Mouse (Mus musculus) CH12.LX (cell line): ENCODE measurements at regions not wholly inside any gene's neighbourhood (a gene's known extent, or its start where the extent isn't known, plus 50 kb on each side); places are given as distances from the start of the nearest gene placed in this dataset.
A peak's percentile ranks its signal among the peaks of the same experiment; 100 is the strongest.

Experiments
- DNase-seq: peaks from one replicate; pipeline ENCODE4 v3.0.0-alpha.2; 2013; ENCODE audit errors: extremely low read depth
- H3K27ac ChIP-seq: 2 replicates; pipeline ENCODE4 v1.5.1; 2012; ENCODE audit warnings: low read depth, mild to moderate bottlenecking, control low read depth, moderate library complexity; ENCODE audit not compliant: insufficient read depth
- H3K27me3 ChIP-seq: replicated peaks from 2 replicates; pipeline ENCODE3; 2012; ENCODE audit warnings: inconsistent platforms
- H3K36me3 ChIP-seq, 2 experiments: replicated peaks in 1 of 2; 2 replicates each; pipeline versions ENCODE3 to v1.6.1; 2012; ENCODE audit warnings: inconsistent platforms in 1 of 2, low read length in 1 of 2, mild to moderate bottlenecking in 1 of 2, mixed read lengths in 1 of 2, moderate library complexity in 1 of 2; ENCODE audit not compliant: control insufficient read depth in 1 of 2, insufficient read depth in 1 of 2
- H3K4me1 ChIP-seq, 2 experiments: 2 replicates each; pipeline ENCODE4 v1.6.1; 2012; ENCODE audit warnings: inconsistent platforms in 1 of 2, moderate library complexity in 1 of 2; ENCODE audit not compliant: insufficient read depth in 2 of 2, control insufficient read depth in 1 of 2
- H3K4me2 ChIP-seq: 2 replicates; pipeline ENCODE4 v1.6.1; 2012; ENCODE audit warnings: low read depth, mild to moderate bottlenecking, control low read depth; ENCODE audit not compliant: poor library complexity, insufficient read depth, severe bottlenecking
- H3K4me3 ChIP-seq, 3 experiments: fragments of 150-350 bp in 1 of 3; sonication (generic) in 1 of 3; replicated peaks in 1 of 3; 2 replicates each; pipeline versions ENCODE3 to v1.5.1; 2011 to 2012; ENCODE audit warnings: low read depth in 2 of 3, low read length in 2 of 3, mild to moderate bottlenecking in 2 of 3, moderate library complexity in 2 of 3, control low read depth in 1 of 3, improper control_type of control experiment in 1 of 3, inconsistent platforms in 1 of 3, mixed read lengths in 1 of 3; ENCODE audit not compliant: poor library complexity in 1 of 3
- H3K79me2 ChIP-seq: replicated peaks from 2 replicates; pipeline ENCODE4 v1.6.1; 2012; ENCODE audit warnings: mild to moderate bottlenecking, moderate library complexity; ENCODE audit not compliant: control insufficient read depth, poor library complexity, insufficient read depth, severe bottlenecking; ENCODE audit errors: extremely low read depth
- H3K9ac ChIP-seq: 2 replicates; pipeline ENCODE4 v1.6.1; 2012; ENCODE audit warnings: low read depth, mild to moderate bottlenecking, control low read depth, moderate library complexity; ENCODE audit not compliant: insufficient read depth
- H3K9me3 ChIP-seq: replicated peaks from 2 replicates; pipeline ENCODE3; 2012; ENCODE audit warnings: low read length, inconsistent platforms, mixed read lengths
- BHLHE40 ChIP-seq: IDR thresholded peaks from 2 replicates; pipeline ENCODE4 v1.6.1; 2011; ENCODE audit warnings: mild to moderate bottlenecking, low read depth, low read length, improper control_type of control experiment
- CHD1 ChIP-seq: IDR thresholded peaks from 2 replicates; pipeline ENCODE4 v1.6.1; 2012; ENCODE audit warnings: low read depth, low read length, improper control_type of control experiment, inconsistent platforms
- CHD2 ChIP-seq: IDR thresholded peaks from 2 replicates; pipeline ENCODE4 v1.6.1; 2011; ENCODE audit warnings: low read length, improper control_type of control experiment
- E2F4 ChIP-seq: IDR thresholded peaks from 2 replicates; pipeline ENCODE4 v1.6.1; 2011; ENCODE audit warnings: low read depth, low read length, improper control_type of control experiment; ENCODE audit not compliant: insufficient replicate concordance
- EP300 ChIP-seq: IDR thresholded peaks from 2 replicates; pipeline ENCODE4 v1.6.1; 2011; ENCODE audit warnings: low read length, improper control_type of control experiment
- GABPA ChIP-seq: IDR thresholded peaks from 2 replicates; pipeline ENCODE4 v1.6.1; 2012; ENCODE audit warnings: low read depth, low read length, improper control_type of control experiment, inconsistent platforms; ENCODE audit not compliant: insufficient replicate concordance
- IRF4 ChIP-seq: IDR thresholded peaks from 2 replicates; pipeline ENCODE4 v1.6.1; 2014; ENCODE audit warnings: low read depth, mild to moderate bottlenecking, inconsistent platforms, low read length, improper control_type of control experiment
- JUND ChIP-seq: conservative IDR thresholded peaks from 2 replicates; pipeline ENCODE4 v1.6.1; 2011; ENCODE audit warnings: low read depth, low read length, improper control_type of control experiment
- MAX ChIP-seq: IDR thresholded peaks from 2 replicates; pipeline ENCODE4 v1.6.1; 2011; ENCODE audit warnings: low read length, improper control_type of control experiment
- MAZ ChIP-seq: IDR thresholded peaks from 2 replicates; pipeline ENCODE4 v1.6.1; 2012; ENCODE audit warnings: low read depth, mild to moderate bottlenecking, inconsistent platforms, low read length, improper control_type of control experiment, moderate library complexity
- MEF2A ChIP-seq: IDR thresholded peaks from 2 replicates; pipeline ENCODE4 v1.6.1; 2014; ENCODE audit warnings: low read depth, mild to moderate bottlenecking, inconsistent platforms, low read length, improper control_type of control experiment, borderline replicate concordance
- MXI1 ChIP-seq: IDR thresholded peaks from 2 replicates; pipeline ENCODE4 v1.6.1; 2011; ENCODE audit warnings: mild to moderate bottlenecking, low read depth, low read length, improper control_type of control experiment
- NELFE ChIP-seq: IDR thresholded peaks from 2 replicates; pipeline ENCODE4 v1.6.1; 2011; ENCODE audit warnings: low read depth, low read length, improper control_type of control experiment
- NRF1 ChIP-seq: IDR thresholded peaks from 2 replicates; pipeline ENCODE4 v1.6.1; 2014; ENCODE audit warnings: low read depth, mild to moderate bottlenecking, inconsistent platforms, low read length, improper control_type of control experiment, moderate library complexity
- POLR2A ChIP-seq: IDR thresholded peaks from 2 replicates; pipeline ENCODE4 v1.6.1; 2011; ENCODE audit warnings: low read depth, mild to moderate bottlenecking, improper control_type of control experiment, low read length
- POLR2AphosphoS2 ChIP-seq: IDR thresholded peaks from 2 replicates; pipeline ENCODE4 v1.6.1; 2011; ENCODE audit warnings: low read depth, low read length, improper control_type of control experiment
- RCOR1 ChIP-seq: conservative IDR thresholded peaks from 2 replicates; pipeline ENCODE4 v1.6.1; 2012; ENCODE audit warnings: low read depth, mild to moderate bottlenecking, inconsistent platforms, low read length, improper control_type of control experiment
- SIN3A ChIP-seq: IDR thresholded peaks from 2 replicates; pipeline ENCODE4 v1.6.1; 2012; ENCODE audit warnings: low read length, improper control_type of control experiment, inconsistent platforms
- SMC3 ChIP-seq: IDR thresholded peaks from 2 replicates; pipeline ENCODE4 v1.6.1; 2011; ENCODE audit warnings: low read depth, low read length, improper control_type of control experiment
- TBP ChIP-seq: conservative IDR thresholded peaks from 2 replicates; pipeline ENCODE4 v1.6.1; 2011; ENCODE audit warnings: low read depth, low read length, improper control_type of control experiment
- UBTF ChIP-seq: IDR thresholded peaks from 2 replicates; pipeline ENCODE4 v1.6.1; 2012; ENCODE audit warnings: low read depth, mild to moderate bottlenecking, inconsistent platforms, low read length, improper control_type of control experiment, moderate library complexity
- USF1 ChIP-seq: IDR thresholded peaks from 2 replicates; pipeline ENCODE4 v1.6.1; 2014; ENCODE audit warnings: low read depth, mild to moderate bottlenecking, inconsistent platforms, low read length, improper control_type of control experiment
- USF2 ChIP-seq: conservative IDR thresholded peaks from 2 replicates; pipeline ENCODE4 v1.6.1; 2011; ENCODE audit warnings: low read depth, low read length, improper control_type of control experiment
- ZC3H11A ChIP-seq: IDR thresholded peaks from 2 replicates; pipeline ENCODE4 v1.6.1; 2012; ENCODE audit warnings: low read depth, mild to moderate bottlenecking, inconsistent platforms, low read length, improper control_type of control experiment
- ZMIZ1 ChIP-seq: IDR thresholded peaks from 2 replicates; pipeline ENCODE4 v1.6.1; 2012; ENCODE audit warnings: low read depth, mild to moderate bottlenecking, inconsistent platforms, low read length, improper control_type of control experiment
- ZNF384 ChIP-seq: IDR thresholded peaks from 2 replicates; pipeline ENCODE4 v1.6.1; 2012; ENCODE audit warnings: low read depth, low read length, improper control_type of control experiment, inconsistent platforms
- dilution Hi-C: fragments of 300-500 bp; cut with MboI; formaldehyde crosslinking; loops from 2 replicates; pipeline ENCODE4 v1.14.3; 2020; ENCODE audit warnings: low sequenced_read_pairs; ENCODE audit not compliant: extremely low pct_unique_long_range_greater_than_20kb, extremely low pct_ligation_motif_present
- in situ Hi-C: fragments of 300-500 bp; cut with MboI; formaldehyde crosslinking; loops from 3 replicates; pipeline ENCODE4 v1.14.3; 2019; ENCODE audit warnings: low sequenced_read_pairs, low pct_ligation_motif_present, low pct_unique_long_range_greater_than_20kb, mixed read lengths

GRCm38 (mm10) chr13:111980205-111980595, 171.4 kb upstream of the Map3k1 start (continued):
- TF ChIP-seq TBP (0 out of 2 replicates have a peak, but pooled peaks have one; percentile 24), POLR2A (no peak), USF1 (no peak), EP300 (peak; percentile 83), NRF1 (no peak), ZC3H11A (no peak), JUND (peak; percentile 50; the same call in 1 of the 2 replicates), RCOR1 (peak; percentile 79; the same call in 1 of the 2 replicates), MXI1 (no peak), CHD2 (no peak), SIN3A (peak; percentile 50; the same call in 1 of the 2 replicates), ZNF384 (no peak), ZMIZ1 (no peak)

GRCm38 (mm10) chr13:111981103-111981502, 172.3 kb upstream of the Map3k1 start:
- Histone ChIP-seq H3K27me3 (no peaks in the 10 kb centered on the region), H3K9ac (no peak overlapping the region), H3K9me3 (peaks cover 2% of the 10 kb centered on the region), H3K4me1 (peaks cover 20 to 62% of the 10 kb centered on the region in 2 experiments), H3K79me2 (no peaks in the 10 kb centered on the region), H3K36me3 (no peaks in the 10 kb centered on the region), H3K27ac (no peak overlapping the region), H3K4me2 (no peak overlapping the region), H3K4me3 (no peak overlapping the region)
- DNase-seq: no peak
- dilution Hi-C loops: no loop called here
- in situ Hi-C loops: loop anchor here (10.0 kb wide), 2 partner anchors 166 to 274 kb away; no protein-coding TSS in a partner anchor
- TF ChIP-seq EP300 (no peak), SMC3 (no peak), CHD1 (no peak), RCOR1 (no peak), MAZ (no peak), UBTF (no peak), MAX (no peak), IRF4 (no peak), NELFE (no peak), E2F4 (no peak), MXI1 (no peak), POLR2A (no peak), USF2 (no peak), POLR2AphosphoS2 (no peak), JUND (no peak), MEF2A (no peak), BHLHE40 (no peak), ZNF384 (no peak), GABPA (no peak)
